Mouse (Mus musculus) thymus, adult 2 months (tissue): ENCODE measurements at regions not wholly inside any gene's neighbourhood (a gene's known extent, or its start where the extent isn't known, plus 50 kb on each side); places are given as distances from the start of the nearest gene placed in this dataset.

ENCODE experiments used
- DNase-seq: peaks from one replicate; pipeline ENCODE4 v3.0.0; 2021
- H3K27ac ChIP-seq: fragments of 200-500 bp; 2 replicates; pipeline ENCODE4 v1.5.1; 2012; ENCODE audit warnings: low read length, control low read depth; ENCODE audit not compliant: control insufficient read depth, insufficient read depth
- H3K27me3 ChIP-seq: fragments of 200-500 bp; 2 replicates; pipeline ENCODE4 v1.6.1; 2012; ENCODE audit warnings: mild to moderate bottlenecking, low read length, moderate library complexity, mixed read lengths; ENCODE audit not compliant: control insufficient read depth, insufficient read depth
- H3K36me3 ChIP-seq: fragments of 200-500 bp; 2 replicates; pipeline ENCODE4 v1.6.1; 2012; ENCODE audit warnings: mild to moderate bottlenecking, low read length, moderate library complexity; ENCODE audit not compliant: control insufficient read depth, insufficient read depth
- H3K4me1 ChIP-seq: fragments of 200-500 bp; replicated peaks from 2 replicates; pipeline ENCODE4 v1.6.1; 2012; ENCODE audit warnings: low read length; ENCODE audit not compliant: control insufficient read depth, insufficient read depth
- H3K4me3 ChIP-seq: fragments of 200-500 bp; 2 replicates; pipeline ENCODE4 v1.5.1; 2012; ENCODE audit warnings: mild to moderate bottlenecking, low read length, control low read depth, moderate library complexity; ENCODE audit not compliant: control insufficient read depth, insufficient read depth
- CTCF ChIP-seq: fragments of 200-500 bp; IDR thresholded peaks from 2 replicates; pipeline ENCODE4 v1.5.1; 2012; ENCODE audit warnings: mild to moderate bottlenecking, control low read depth, low read length, moderate library complexity, borderline replicate concordance; ENCODE audit not compliant: control insufficient read depth, poor library complexity, insufficient read depth; ENCODE audit errors: extremely low read depth
- POLR2A ChIP-seq: fragments of 200-500 bp; IDR thresholded peaks from 2 replicates; pipeline ENCODE4 v1.6.1; 2012; ENCODE audit warnings: mild to moderate bottlenecking, low read length, control low read depth, moderate library complexity; ENCODE audit not compliant: control insufficient read depth, poor library complexity, insufficient read depth; ENCODE audit errors: extremely low read depth
- whole genome bisulfite sequencing: fragments of 180-500 bp; shearing (Covaris S2); methylation state at CpG from one replicate; pipeline ENCODE4 v1.1.7; 2018; 5-methylcytosine and 5-hydroxymethylcytosine counted together

DNA sequence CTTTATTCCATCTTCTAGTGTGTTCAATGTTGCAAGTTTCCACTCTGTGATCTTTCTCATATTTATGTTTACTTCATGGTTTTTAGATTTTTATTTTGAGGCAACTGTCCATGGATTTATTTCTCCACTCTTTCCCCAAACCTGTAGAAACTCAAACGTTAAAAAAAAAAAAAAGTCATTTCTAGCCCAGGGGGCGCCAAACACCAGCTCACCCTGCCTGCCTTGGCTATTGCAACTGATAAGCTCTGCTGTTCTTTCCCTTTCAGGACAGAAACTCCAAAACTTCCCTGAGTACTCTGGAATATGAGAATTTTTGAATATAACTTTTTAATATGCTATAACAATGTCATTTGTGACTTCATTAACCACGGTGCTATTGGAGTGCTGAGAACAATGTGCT lies 201.9 kb upstream of the Cxcl12 start:
- H3K36me3 ChIP-seq, result no peaks in the 10 kb centered on the region
- no peak overlapping the region for H3K4me3 ChIP-seq
- TF ChIP-seq CTCF (no peak), POLR2A (no peak)
- no peak overlapping the region for H3K27ac ChIP-seq
- no peak for DNase-seq
- no peaks in the 10 kb centered on the region for H3K4me1 ChIP-seq
- no peaks in the 10 kb centered on the region for H3K27me3 ChIP-seq
- 31% methylated on average over 3 of the region's 3 CpGs for WGBS

DNA sequence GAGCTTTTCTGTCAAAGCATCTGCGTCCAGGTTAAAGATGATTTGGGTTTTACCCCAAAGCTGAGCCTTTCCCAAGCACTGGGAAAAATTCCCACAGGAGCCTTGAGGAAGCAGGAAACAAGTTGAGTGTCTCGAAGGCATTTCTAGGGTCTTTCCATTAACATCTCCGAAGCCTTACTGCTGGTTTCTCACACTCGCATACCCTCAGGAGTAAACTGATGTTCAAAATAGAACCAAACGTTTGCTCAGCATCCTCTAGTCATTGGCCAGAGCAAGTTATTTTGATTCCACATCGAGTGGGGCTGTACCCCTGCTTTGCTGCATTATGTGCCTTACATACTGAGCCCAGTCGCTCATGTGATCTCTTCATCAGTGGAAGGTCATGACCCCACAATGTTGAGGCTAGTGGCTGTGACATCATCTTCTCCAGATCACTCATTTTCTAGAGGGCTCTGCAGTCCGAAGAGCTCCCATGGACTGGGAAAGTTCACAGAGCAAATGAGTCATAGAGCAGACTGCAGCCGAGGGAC lies 198.9 kb upstream of the Cxcl12 start:
- TF ChIP-seq POLR2A, result no peak
- TF ChIP-seq CTCF, result no peak
- H3K27me3 ChIP-seq, result no peaks in the 10 kb centered on the region
- no peaks in the 10 kb centered on the region for H3K4me1 ChIP-seq
- 76% methylated on average over 9 of the region's 9 CpGs for WGBS
- no peak overlapping the region for H3K27ac ChIP-seq
- no peak for DNase-seq
- no peak overlapping the region for H3K4me3 ChIP-seq
- H3K36me3 ChIP-seq, result no peaks in the 10 kb centered on the region

DNA sequence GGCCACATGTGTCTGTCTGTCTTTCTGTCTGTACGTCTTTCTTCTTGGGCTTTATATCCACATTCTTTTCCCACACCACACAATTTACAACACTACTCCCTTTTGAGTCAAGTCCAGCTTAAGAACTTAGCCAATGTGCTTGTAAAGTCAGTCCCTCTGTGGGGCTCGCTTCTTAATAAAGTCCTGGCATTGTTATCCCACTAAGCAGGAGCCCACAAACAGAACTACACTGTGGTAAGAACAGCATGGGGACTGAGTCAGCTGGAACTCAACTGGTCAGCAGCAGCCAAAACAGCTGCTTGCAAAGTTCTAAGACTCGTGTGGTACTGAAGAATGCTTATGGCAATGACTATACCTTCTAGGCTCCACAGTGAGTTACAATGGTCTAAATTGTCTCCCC lies 193.5 kb upstream of the Cxcl12 start:
- no peak for DNase-seq
- Histone ChIP-seq H3K36me3 (no peaks in the 10 kb centered on the region), H3K27me3 (no peaks in the 10 kb centered on the region), H3K4me1 (no peaks in the 10 kb centered on the region), H3K27ac (no peak overlapping the region), H3K4me3 (no peak overlapping the region)
- WGBS, result 94% methylated on average over 3 of the region's 3 CpGs
- TF ChIP-seq CTCF (no peak), POLR2A (no peak)

DNA sequence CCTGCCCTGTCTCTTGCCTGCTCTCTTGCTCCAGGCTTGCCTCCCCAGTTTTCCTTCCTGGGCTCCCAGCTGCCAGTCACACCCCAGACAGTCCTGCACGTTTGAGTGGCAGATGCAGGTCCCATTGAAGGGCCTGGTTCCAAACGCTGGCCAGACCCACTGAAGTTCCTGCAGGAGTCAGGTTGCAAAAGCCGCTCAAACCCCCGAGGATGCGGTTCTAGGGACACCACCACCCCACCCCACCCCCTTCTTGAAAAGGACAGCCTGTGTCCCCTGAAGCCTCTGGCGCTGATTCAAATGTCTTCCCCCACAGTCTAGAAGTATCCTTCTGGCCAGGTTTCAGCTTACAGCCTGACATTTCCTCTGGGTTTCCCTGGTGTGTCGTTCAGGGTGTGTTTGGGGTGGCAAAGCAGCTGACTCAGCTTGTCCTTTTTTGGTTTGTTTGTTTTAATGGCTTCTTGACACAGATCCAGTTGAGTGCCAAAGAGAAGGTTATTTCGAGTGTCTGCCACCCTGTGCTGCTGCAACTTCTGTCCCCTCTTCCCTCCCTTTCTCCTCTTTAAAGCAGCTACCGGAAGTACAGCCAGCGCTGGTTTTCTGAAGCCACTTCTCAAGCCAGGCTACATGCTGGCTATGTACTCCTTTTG lies 187.9 kb upstream of the Cxcl12 start:
- TF ChIP-seq CTCF, result no peak
- TF ChIP-seq POLR2A, result no peak
- DNase-seq, result no peak
- Histone ChIP-seq H3K36me3 (no peaks in the 10 kb centered on the region), H3K27ac (no peak overlapping the region), H3K4me1 (no peaks in the 10 kb centered on the region), H3K27me3 (no peaks in the 10 kb centered on the region), H3K4me3 (no peak overlapping the region)
- WGBS, result 16% methylated on average over 10 of the region's 10 CpGs

DNA sequence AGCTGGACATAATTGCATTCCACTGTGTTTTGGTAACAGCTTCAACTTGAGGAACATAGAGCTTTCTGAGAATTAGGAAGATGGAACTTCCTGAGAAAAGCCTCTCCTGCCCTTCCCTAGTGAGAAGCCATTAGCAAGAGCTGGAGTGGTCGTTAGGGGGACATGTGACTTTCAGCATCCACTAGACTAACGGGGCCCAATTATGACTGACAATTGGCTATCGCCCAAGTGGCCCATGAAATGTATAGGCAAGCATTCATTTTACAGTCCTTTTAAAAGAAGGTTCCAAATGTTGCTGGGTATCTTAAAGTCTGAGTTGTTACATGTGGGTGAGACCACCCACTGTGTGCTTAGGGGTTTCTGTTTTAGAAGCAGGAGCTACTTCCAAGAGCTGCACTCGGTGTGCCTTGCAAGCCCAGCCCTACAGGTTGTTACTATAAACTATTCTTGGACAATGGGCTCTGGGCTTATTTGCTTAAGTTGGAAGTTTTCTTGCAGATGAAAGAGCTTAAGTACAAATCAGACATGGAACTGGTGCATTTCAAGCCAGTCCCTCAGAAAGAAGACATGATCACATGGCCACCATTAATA lies 183.1 kb upstream of the Cxcl12 start:
- DNase-seq, result no peak
- no peak overlapping the region for H3K27ac ChIP-seq
- no peaks in the 10 kb centered on the region for H3K27me3 ChIP-seq
- TF ChIP-seq CTCF, result no peak
- no peak for TF ChIP-seq POLR2A
- H3K4me3 ChIP-seq, result no peak overlapping the region
- WGBS, result 78% methylated on average over 4 of the region's 4 CpGs
- H3K4me1 ChIP-seq, result no peaks in the 10 kb centered on the region
- no peaks in the 10 kb centered on the region for H3K36me3 ChIP-seq

DNA sequence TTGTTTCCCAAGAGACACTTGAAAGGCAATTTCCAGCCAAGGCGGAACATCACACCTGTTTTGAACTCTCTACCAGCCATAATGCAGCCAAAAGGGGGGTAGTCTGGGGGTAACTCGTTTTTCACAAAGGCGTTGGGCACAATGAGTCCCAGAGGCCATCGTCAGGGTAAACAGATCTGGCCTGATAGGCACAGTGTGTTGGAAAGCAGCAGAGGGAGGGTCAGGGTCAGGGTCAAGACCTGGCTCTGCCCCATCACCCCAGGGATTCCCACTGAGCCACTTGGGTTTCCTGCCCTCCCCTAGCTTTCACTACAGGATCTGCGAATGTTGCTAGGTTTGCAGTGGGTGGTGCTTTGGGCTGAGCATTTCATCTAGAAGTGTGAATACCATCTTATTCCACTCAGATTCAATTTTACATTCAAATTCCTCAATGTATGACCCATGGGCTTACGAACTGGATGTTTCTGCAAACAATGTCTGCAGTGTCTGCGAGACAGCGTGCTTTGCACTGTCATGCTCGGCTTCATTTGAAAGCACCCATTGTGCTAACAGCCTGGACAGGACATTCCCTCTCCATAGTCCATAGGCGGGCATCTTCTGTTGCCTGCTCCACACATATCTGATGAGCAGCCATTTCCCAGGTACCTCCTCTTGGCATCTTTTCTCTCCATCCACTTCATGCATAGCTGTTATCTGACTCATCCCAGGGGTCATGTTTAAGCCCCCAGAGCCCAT lies 181.9 kb upstream of the Cxcl12 start:
- no peak overlapping the region for H3K27ac ChIP-seq
- TF ChIP-seq POLR2A, result no peak
- no peak for TF ChIP-seq CTCF
- 62% methylated on average over 10 of the region's 10 CpGs for WGBS
- DNase-seq, result no peak
- no peaks in the 10 kb centered on the region for H3K27me3 ChIP-seq
- H3K36me3 ChIP-seq, result no peaks in the 10 kb centered on the region
- no peak overlapping the region for H3K4me3 ChIP-seq
- no peaks in the 10 kb centered on the region for H3K4me1 ChIP-seq

DNA sequence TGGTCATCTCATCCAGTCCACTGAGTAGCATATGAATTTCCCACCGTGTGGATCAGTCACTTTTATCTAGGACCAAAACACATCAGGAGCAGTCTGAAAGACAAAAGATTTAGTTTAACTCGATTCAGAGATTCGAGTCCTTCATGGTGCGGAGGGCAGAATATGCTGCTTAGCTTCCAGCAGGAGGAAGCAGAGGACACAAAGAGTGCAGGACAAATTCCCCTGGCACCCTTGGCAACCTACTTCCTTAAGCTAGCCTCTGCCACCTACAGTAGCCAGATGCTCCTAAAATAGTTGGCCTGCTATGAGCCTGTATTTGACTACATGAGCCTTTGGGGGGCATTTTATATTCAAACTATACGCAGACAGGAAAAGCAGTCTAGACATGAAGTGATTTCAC lies 181.1 kb upstream of the Cxcl12 start:
- H3K36me3 ChIP-seq, result no peaks in the 10 kb centered on the region
- WGBS, result 82% methylated on average over 5 of the region's 5 CpGs
- no peak for DNase-seq
- no peaks in the 10 kb centered on the region for H3K4me1 ChIP-seq
- H3K4me3 ChIP-seq, result no peak overlapping the region
- no peaks in the 10 kb centered on the region for H3K27me3 ChIP-seq
- no peak for TF ChIP-seq CTCF
- no peak for TF ChIP-seq POLR2A
- H3K27ac ChIP-seq, result no peak overlapping the region
